Mouse (Mus musculus) cerebellum, postnatal 25 days (tissue): ENCODE results near the gene Hspd1.

Experiments
- DNase-seq, 2 experiments: peaks; one replicate each; pipeline ENCODE4 v3.0.0; 2021; ENCODE audit warnings: mixed read lengths in 2 of 2

Hspd1 gene

DNA sequence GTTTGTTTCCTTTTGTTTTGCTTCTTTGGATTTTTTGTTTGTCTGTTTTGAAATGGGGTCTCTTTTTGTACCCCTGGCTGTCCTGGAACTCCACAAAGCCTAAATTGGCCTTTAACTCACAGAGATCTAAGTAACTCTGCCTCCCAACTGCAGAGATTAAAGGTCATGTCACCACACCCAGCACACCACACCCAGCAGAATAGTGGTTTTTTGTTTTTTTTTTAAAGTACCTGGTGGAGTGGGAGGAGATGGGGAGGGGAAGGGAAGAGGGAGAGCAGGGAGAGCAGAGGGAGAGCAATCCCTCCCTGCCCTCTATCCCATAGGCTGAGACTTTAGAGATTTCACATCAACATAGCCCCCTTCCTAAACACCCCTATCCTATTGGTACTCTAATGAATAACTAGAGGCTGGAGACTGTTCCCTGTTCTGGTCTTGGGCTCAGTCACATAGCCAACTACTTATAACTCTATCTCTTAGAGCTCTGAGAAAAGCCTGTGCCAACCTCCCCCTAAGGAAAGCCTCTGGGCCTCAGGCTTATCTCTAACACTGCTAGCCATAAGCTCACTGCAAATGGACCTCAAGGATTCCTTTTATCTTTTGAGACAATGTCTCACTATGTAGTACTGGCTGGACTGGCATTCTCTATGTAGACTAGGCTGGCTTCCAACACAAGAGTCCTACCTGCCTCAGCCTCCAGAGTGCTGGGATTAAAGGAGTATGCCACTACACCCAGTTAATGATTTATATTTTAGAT lies 56.8 kb downstream of the Hspd1 start:
- no peak for DNase-seq

GRCm38 (mm10) chr1:55029446-55029845 lies 58.6 kb downstream of the Hspd1 start:
- no peak for DNase-seq

GRCm38 (mm10) chr1:55028512-55029249 lies 59.4 kb downstream of the Hspd1 start:
- DNase-seq, result no peak

DNA sequence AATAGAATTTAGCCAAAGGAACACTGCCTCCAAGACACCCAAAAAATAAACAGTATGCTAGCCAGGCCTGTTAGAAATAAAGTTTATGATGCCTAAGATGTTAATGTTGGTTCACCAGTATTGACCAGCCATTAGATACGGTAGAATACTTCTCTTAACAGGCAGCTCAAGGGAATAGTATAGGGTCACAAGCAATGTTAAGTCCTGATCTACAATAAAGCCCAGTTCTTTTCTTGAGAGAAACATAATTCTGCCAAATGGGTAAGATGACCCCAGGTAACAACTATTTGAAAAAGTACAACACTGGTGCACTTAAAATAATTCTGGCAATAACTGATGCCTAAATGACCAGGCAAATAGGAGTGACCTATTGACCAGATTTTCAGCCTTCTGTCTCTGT lies 60.1 kb downstream of the Hspd1 start:
- DNase-seq, result no peak
